Mouse (Mus musculus): ENCODE measurements around the gene Nova1.

- TF ChIP-seq POLR2A (IDR thresholded peaks at IDR 0.05; ENCODE audit: low read depth, low read length) (no peak), CTCF (IDR thresholded peaks at IDR 0.05; ENCODE audit: extremely low read depth, insufficient read depth, insufficient read length, insufficient replicate concordance) (no peak)
Measured at GRCm38 (mm10) chr12:46719076-46719475, 99.7 kb downstream of the Nova1 start.
